Mouse (Mus musculus) erythroblast, adult 5-6 weeks (primary cell): ENCODE measurements around the gene Abcc9. TPM values are rescaled to one million over a fixed set of nuclear protein-coding genes. Genes with fewer than 3 reads are reported as not detected.

Experiments used
- ATAC-seq: replicated peaks from 2 replicates; pipeline ENCODE4 v1.8.0; 2016; ENCODE audit warnings: moderate number of reproducible peaks, mild to moderate bottlenecking, moderate TSS enrichment, inconsistent platforms; ENCODE audit not compliant: poor library complexity, low FRiP score, severe bottlenecking
- total RNA-seq, 2 experiments: library from RNA; stranded (forward) in 1 of 2; stranded (reverse) in 1 of 2; fragments of 150-400 nt in 1 of 2; fragments of 200-764, 138-1000 nt in 1 of 2; gene quantifications; 2 replicates each; pipeline versions ENCODE4 v1.2.3 to v1.2.4; 2015 to 2017; ENCODE audit warnings: low replicate concordance in 2 of 2

The Abcc9 gene
- total RNA-seq, 2 experiments from 2014 or later, result 0.17 TPM; not detected in 1

DNA sequence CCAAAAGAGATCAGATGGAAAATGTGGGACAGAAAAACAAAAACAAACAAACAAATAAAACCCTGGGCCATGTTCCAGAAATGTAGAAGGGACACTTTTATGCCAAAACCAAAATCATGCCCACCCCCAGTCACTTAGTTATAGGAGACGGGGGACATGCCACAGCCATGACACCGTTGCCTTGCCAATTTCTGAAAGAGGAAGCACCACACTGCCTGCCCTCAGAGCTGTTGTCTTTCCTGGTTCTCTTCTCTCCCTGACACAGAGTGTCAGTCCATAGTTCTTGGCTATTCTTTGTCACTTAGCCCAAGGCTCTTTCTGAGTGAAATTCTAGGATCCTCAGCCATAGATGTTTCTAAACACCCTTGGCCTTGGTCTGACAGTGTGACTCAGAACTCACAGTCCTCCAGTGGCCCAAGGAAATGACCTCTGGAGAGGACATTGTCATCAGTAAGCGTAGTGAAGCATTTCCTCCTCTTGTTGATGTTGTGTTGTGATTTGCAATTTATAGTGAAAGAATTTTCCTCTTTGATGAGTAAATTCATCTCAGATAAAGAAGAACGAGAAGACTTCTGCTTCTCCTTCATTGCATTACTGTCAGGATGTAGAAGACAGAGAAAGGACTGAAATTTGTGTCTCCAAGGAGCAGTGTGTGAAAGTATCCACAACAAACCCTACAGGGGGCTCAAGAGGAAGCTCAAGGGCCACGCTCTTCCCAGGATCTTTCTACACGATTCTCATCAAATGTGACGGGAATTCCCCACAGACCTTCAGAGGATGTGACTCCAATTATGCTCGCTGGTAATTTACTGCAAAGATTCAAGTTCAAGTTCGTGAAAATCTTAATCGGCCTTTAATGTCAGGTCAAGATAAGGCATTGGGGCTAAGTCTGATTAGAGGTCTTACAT lies 143.1 kb downstream of the Abcc9 start:
- ATAC-seq, result no peak

GRCm38 (mm10) chr6:142558076-142558475 lies 144.0 kb downstream of the Abcc9 start:
- ATAC-seq, result no peak

GRCm38 (mm10) chr6:142555988-142556387 lies 146.1 kb downstream of the Abcc9 start:
- ATAC-seq, result no peak

- no peak for ATAC-seq
Observed at GRCm38 (mm10) chr6:142551482-142551881, 150.6 kb downstream of the Abcc9 start.

GRCm38 (mm10) chr6:142550871-142551270 lies 151.2 kb downstream of the Abcc9 start:
- ATAC-seq, result no peak

GRCm38 (mm10) chr6:142548377-142548776 lies 153.7 kb downstream of the Abcc9 start:
- no peak for ATAC-seq

DNA sequence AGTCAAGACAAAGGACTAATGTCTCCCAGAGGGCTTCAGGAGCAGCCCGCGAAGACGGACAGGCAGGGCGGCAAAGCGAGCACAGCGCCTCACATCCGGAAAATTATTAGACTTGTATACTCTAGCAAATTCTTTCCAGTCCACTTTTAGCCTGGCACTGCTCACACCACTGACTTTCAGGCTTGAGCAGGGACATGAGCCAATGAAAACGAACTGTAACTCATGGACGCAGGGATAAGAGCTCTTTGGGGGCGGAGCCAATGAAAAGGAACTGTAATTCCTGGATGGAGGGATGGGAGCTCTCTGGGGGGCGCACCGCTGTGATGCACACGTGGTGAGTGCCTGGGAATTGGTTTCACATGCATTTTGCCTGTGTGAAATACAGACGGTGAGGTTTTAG lies 157.0 kb downstream of the Abcc9 start:
- ATAC-seq, result no peak

GRCm38 (mm10) chr6:142543648-142544047 lies 158.5 kb downstream of the Abcc9 start:
- ATAC-seq, result no peak

- ATAC-seq, result no peak
Observed at GRCm38 (mm10) chr6:142542800-142543175, 159.3 kb downstream of the Abcc9 start.

DNA sequence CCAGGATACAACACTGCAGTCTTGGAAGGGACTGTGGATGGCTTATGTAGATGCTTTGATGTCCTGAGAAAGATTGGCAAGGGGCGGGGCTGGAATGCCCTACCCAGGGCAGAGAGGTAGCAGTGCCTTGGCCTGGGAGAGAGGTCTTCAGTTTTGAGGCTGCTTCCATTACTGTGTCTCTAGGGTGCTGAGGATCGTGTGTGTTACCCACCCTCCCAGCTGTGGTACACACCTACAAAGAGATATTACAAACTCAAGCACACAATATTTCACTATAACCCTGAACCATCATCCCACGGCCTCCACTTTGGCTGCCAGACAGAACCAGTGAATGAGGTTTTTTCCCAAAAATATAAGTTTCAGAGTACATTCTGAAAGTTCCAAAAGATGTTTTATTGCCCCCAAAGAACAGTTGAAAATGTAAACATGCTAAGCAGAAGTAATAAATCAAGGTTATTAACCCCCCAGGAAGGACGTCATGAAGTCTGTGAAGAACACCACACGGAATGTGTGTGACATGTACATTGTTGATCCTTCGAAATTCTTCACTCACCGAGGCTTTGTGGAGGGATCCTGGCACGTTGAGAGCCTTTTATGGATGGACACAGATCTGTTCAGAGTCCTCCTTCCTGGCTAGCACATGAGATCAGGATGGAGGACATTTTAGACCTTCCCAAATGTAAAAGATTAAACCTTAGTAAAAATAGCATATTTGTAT lies 159.9 kb downstream of the Abcc9 start:
- ATAC-seq, result no peak

DNA sequence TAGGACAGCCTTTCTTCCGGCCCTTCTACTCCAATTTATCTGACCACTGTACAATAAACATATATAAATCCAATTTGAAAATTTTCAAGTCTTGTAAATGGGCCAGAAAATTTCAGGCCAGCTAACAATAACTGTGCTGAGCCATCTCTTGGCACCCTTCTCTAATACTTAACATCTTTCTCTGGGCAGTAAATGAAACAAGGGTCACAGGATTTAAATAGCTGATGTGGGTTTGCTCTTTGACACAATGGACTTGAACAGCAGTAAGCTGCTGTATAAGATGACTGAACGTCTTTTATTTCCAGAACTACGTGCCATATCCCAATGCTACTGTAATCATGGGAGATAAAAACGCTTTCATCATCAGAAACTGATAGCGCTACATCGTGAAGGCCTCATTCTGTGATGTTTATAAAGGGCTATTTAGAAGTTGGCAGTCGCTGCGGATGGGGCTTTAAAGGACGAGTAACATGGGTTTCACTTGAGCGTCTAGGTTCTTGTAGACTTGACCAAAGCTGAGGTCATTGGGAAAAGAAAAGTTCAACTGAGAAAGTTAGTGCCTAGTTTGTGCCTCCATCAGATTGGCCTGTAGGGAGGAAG lies 161.5 kb downstream of the Abcc9 start:
- ATAC-seq, result no peak

- no peak for ATAC-seq
Observed at GRCm38 (mm10) chr6:142540131-142540530, 162.0 kb downstream of the Abcc9 start.

DNA sequence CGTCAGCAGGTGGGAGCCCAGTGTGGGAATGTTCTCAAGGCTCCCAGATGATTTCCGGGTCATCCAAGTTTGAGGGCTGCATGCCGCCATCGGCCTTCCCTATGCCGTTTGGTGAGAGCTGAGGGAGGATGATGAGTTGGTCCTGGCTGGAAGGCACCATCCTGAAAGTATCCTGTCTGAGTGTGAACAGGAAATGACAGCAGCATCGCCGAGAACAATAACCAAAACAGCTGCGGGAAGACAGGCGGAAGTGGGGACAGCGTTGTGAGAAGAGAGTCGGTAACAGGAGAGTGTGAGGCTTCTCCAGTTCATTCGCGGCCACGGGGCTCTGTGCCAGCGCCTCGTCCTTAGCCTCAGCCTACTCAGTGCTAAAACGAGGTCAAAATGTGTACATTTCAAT lies 163.6 kb downstream of the Abcc9 start:
- no peak for ATAC-seq

Other genes starting within 250 kb of the Abcc9 start
- gene Gys2, start 229.2 kb downstream of the Abcc9 start, total RNA-seq (2015; ENCODE audit: low replicate concordance), result not detected in 2 replicates
- not detected in 2 replicates for gene Gys2, start 229.2 kb downstream of the Abcc9 start, total RNA-seq (2017; ENCODE audit: low replicate concordance)
- gene Ldhb, start 194.4 kb downstream of the Abcc9 start, total RNA-seq (2015; ENCODE audit: low replicate concordance), result 6.3 and 12.3 TPM in 2 replicates
- 6.0 and 11.8 TPM in 2 replicates for gene Ldhb, start 194.4 kb downstream of the Abcc9 start, total RNA-seq (2017; ENCODE audit: low replicate concordance)
- not detected in 2 replicates for gene Kcnj8, start 130.7 kb downstream of the Abcc9 start, total RNA-seq (2015; ENCODE audit: low replicate concordance)
- gene Kcnj8, start 130.7 kb downstream of the Abcc9 start, total RNA-seq (2017; ENCODE audit: low replicate concordance), result not detected in 2 replicates
- 639 and 701 TPM in 2 replicates for gene Cmas, start 54.4 kb upstream of the Abcc9 start, total RNA-seq (2015; ENCODE audit: low replicate concordance)
- gene Cmas, start 54.4 kb upstream of the Abcc9 start, total RNA-seq (2017; ENCODE audit: low replicate concordance), result 721 and 946 TPM in 2 replicates
- gene Sult6b2, start 102.2 kb upstream of the Abcc9 start, total RNA-seq (2015; ENCODE audit: low replicate concordance), result not detected in 2 replicates
- 0.42 TPM in 1 of 2 replicates, not detected in the other for gene Sult6b2, start 102.2 kb upstream of the Abcc9 start, total RNA-seq (2017; ENCODE audit: low replicate concordance)